Mouse (Mus musculus): ENCODE results near the gene P3h3. TPM values are rescaled to one million over a fixed set of nuclear protein-coding genes. Genes with fewer than 3 reads are reported as not detected.
"Not testable (repeated sequence)": the region's sequence is repeated elsewhere in the genome, so short reads cannot be mapped to it uniquely, and the experiment has no call there.

P3h3 gene
- 10 to 100 TPM; 19.7 to 24.2 TPM for total RNA-seq (2021)
- long read RNA-seq, experiment 1, transcript P3h3-201 (15 exons, 2,850 nt) = major isoform, 14 of 19 reads
- long read RNA-seq, experiment 1, partial matches to known transcripts = 0 of 19 reads
- long read RNA-seq, experiment 1, other reads (novel, unspliced or antisense) = 5 of 19 reads
- long read RNA-seq, experiment 2, transcript P3h3-201 (15 exons, 2,850 nt) = major isoform, 25 of 27 reads
- long read RNA-seq, experiment 2, partial matches to known transcripts = 1 of 27 reads
- long read RNA-seq, experiment 2, other reads (novel, unspliced or antisense) = 1 of 27 reads

- DNase-seq = peak; percentile 87
- intact Hi-C loops (cut with DNase I; ENCODE audit: low total_unique reads) = no loop called here
Measured at GRCm38 (mm10) chr6:124856916-124857839, at the start of gene P3h3. TSS of gene P3h3 (minus strand) at chr6:124857752.

- no peak for DNase-seq
- intact Hi-C loops (cut with DNase I; ENCODE audit: low total_unique reads) = loop anchor here (5.0 kb wide), 2 partner anchors 43 to 177 kb away; partner anchors contain the start of gene Gpr162
Measured at GRCm38 (mm10) chr6:124904991-124905860, 47.7 kb upstream of the P3h3 start.

- intact Hi-C loops (cut with DNase I; ENCODE audit: low total_unique reads) = loop anchor here (5.0 kb wide), 2 partner anchors 42 to 178 kb away; partner anchors contain the start of gene Gpr162
- DNase-seq = peak; percentile 67
Measured at GRCm38 (mm10) chr6:124904161-124904981, 46.8 kb upstream of the P3h3 start.

GRCm38 (mm10) chr6:124903580-124904151 lies 46.1 kb upstream of the P3h3 start:
- intact Hi-C loops (cut with DNase I; ENCODE audit: low total_unique reads) = loop anchor here (5.0 kb wide), 2 partner anchors 41 to 179 kb away; partner anchors contain the start of gene Gpr162
- peak; percentile 95 for DNase-seq

DNA sequence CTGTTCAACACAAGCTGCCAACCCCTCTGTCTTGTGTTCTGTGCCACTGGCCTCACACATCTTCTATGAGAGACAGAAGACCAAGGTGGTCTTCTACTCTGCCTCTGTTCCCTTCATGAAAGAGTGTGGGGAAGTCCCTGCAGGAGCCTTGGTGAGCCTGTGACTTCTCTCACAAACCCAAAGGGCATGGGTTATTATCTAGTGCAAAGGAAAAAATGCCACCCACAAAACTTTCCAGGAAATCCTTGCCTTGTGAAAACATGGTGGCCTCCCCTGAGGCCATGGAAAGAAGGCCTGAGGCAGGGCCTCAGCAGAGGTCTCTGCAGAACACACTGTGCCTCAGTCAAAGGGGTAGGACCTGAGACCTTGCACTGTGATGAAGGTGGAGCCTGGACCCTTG lies 44.3 kb upstream of the P3h3 start:
- DNase-seq = no peak
- intact Hi-C loops (cut with DNase I; ENCODE audit: low total_unique reads) = loop anchor here (5.0 kb wide), 2 partner anchors 40 to 180 kb away; partner anchors contain the start of gene Gpr162

- intact Hi-C loops (cut with DNase I; ENCODE audit: low total_unique reads) = loop anchor here (5.0 kb wide), 2 partner anchors 39 to 181 kb away; partner anchors contain the start of gene Gpr162
- DNase-seq = no peak
Measured at GRCm38 (mm10) chr6:124900801-124901480, 43.4 kb upstream of the P3h3 start.

GRCm38 (mm10) chr6:124900056-124900800 lies 42.7 kb upstream of the P3h3 start:
- intact Hi-C loops (cut with DNase I; ENCODE audit: low total_unique reads) = loop anchor here (5.0 kb wide), 2 partner anchors 38 to 182 kb away; partner anchors contain the start of gene Gpr162
- DNase-seq = no peak

DNA sequence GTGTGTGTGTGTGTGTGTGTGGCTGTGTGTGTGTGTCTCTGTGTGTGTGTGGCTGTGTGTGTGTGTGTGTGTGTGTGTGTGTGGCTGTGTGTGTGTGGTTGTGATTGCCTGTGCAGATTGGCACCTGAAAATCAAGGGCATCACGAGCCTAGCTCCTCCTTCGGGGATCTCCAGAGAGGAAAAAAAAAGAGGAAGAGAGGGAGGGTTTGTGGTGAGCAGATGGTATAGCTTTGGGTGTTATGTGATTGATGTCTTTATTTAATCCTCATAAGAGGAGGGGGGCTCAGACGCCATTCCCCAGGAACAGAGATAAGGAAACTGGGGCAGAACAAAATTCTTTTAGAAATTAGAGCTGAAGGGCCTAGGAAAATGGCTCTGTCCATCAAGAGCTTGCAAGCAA lies 40.8 kb upstream of the P3h3 start:
- no peak for DNase-seq
- intact Hi-C loops (cut with DNase I; ENCODE audit: low total_unique reads) = no loop called here

GRCm38 (mm10) chr6:124894113-124894512 lies 36.6 kb upstream of the P3h3 start:
- DNase-seq; intact Hi-C loops (cut with DNase I; ENCODE audit: low total_unique reads): not testable (repeated sequence)

- no peak for DNase-seq
- intact Hi-C loops (cut with DNase I; ENCODE audit: low total_unique reads) = no loop called here
Measured at GRCm38 (mm10) chr6:124890997-124891396, 33.4 kb upstream of the P3h3 start.

DNA sequence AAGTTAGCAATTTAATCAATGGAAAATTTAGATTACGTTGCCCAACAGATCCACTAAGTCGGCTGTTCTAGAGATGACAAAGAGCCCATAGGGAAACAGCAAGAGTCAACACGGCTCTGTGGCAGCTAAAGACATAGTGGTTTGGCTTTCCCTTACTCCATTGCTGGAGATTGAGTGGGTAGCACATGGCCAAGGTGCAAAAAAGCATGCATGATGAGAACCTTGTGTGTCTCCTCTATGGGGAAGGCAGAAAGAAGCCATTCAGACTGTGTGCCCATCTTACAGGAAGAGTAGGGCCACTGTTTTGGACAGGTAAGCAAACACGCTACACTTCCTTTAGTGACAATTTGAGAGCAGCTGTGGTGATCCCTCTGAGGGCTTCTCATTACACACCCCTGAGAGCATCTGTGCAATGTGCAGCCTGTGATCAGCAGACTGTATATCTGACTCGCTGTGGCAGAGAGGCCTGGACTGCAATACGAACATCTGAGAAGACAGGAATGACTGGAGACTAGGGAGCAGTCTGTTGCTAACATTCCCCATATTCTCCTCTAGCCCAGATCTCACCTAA lies 31.1 kb upstream of the P3h3 start:
- intact Hi-C loops (cut with DNase I; ENCODE audit: low total_unique reads) = no loop called here
- no peak for DNase-seq

- intact Hi-C loops (cut with DNase I; ENCODE audit: low total_unique reads) = no loop called here
- DNase-seq = no peak
Measured at GRCm38 (mm10) chr6:124887986-124888385, 30.4 kb upstream of the P3h3 start, which contains the start of gene Cd4. TSS of gene Cd4 (minus strand) at chr6:124888221.

GRCm38 (mm10) chr6:124885956-124886381 lies 28.4 kb upstream of the P3h3 start:
- no peak for DNase-seq
- intact Hi-C loops (cut with DNase I; ENCODE audit: low total_unique reads) = no loop called here

DNA sequence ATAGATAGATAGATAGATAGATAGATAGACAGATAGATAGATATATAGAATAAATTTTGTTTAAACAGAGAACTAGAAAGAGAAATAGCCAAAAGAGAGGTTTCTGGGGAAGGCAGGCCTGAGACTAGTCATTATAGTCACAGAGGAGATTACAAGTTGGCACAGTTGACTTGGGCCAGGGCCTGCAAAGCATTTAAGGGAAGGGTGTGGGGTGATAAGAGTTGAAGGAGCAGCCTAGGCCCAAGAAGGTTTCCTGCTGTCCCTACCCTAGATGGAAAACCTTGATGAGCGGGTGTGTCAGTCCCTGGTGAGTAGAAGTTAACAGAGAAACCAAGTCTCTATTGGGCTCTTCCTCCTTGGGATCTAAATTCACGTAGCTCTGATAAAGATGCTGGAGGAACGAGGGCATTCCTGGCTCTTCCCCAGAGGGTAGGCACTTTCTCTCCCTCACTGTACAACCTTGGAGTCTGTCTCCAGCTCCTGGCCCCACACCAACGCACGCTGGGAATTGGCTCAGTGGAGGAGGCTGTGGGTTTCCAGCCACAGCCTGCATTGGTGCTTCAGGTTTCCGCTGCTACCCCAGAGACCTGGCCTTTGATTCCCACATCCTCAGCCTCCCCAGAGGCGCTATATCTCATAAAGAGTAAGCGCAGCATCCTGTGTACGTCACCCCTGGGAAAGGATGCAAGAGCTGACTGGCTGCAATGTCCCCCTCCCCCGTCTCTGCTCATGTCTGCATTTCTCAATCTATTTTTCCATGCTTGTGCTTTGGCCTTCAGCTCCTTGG lies 27.4 kb upstream of the P3h3 start:
- peak; percentile 45 for DNase-seq
- intact Hi-C loops (cut with DNase I; ENCODE audit: low total_unique reads) = no loop called here

DNA sequence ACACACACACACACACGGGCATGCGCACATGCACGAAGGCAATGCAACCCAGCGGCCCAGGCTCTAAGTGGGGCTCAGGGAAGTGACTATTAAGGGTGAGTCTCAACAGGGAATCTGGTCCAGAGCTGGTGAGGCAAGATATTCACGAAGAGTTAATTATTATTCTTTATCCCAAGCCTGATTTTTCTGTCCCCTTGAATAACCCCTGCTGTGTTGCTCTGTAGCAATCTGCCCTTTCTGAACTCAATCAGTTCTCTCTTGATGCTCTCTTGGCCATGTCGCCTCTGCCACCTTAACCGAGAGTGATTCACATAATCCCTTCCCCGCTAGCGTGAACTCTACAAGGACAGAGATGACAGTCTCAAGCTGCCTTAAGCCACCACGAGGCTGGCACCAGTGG lies 25.8 kb upstream of the P3h3 start:
- intact Hi-C loops (cut with DNase I; ENCODE audit: low total_unique reads) = no loop called here
- no peak for DNase-seq

GRCm38 (mm10) chr6:124881821-124882220 lies 24.3 kb upstream of the P3h3 start:
- intact Hi-C loops (cut with DNase I; ENCODE audit: low total_unique reads) = no loop called here
- DNase-seq = no peak
